ENCODE assay signal across 15 mouse cellular contexts in the genomic region with DNA sequence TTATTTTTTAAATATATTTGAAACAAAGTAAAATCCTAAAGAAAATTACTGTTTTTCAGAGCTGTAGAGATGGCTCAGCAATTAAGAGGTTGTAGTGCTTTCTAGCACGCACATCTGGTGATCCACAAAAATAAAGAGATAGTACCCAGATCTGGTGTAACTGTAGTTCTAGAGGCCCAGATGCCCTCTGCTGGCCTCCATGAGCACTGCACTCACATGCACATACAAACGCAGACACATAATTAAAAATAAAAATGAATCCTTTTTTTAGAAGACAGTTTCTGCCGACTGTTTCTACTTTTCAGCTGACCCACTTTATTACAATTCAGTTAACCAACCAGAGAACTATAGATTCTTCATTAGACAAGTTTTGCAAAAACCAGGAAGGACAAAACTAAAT.
A peak's percentile ranks its signal among the peaks of the same experiment; 100 is the strongest.
DNase-seq lines count a peak whose midpoint lies in the region; ATAC-seq and TF ChIP-seq lines count a peak whose summit lies in the region.
"Had no signal": no experiment of that assay in that cellular context is flagged by ENCODE, and none has a peak within 500 bp of the region (broad histone marks: within the 10 kb centered on the region; RNA-seq: fewer than 3 reads in every experiment).

No protein-coding gene starts in this region.

- H3K36me3 ChIP-seq in liver, postnatal 0 days (replicated peaks; ENCODE audit: insufficient read depth, low read length) = no peaks in the 10 kb centered on the region
- H3K36me3 ChIP-seq in liver, embryonic 12.5 days = no peaks in the 10 kb centered on the region
- H3K36me3 ChIP-seq in E14TG2a.4 (ENCODE audit: insufficient read depth, low read length) = no peaks in the 10 kb centered on the region
- H3K36me3 ChIP-seq: embryonic facial prominence, embryonic 15.5 days; midbrain, embryonic 12.5 days had no signal

- WGBS in liver, postnatal 0 days (ENCODE audit: insufficient replicate concordance) = 88% methylated on average over 3 of the region's 3 CpGs
- 77% methylated on average over 3 of the region's 3 CpGs for WGBS in liver, embryonic 12.5 days (ENCODE audit: insufficient replicate concordance)

- no peak overlapping the region for H3K4me3 ChIP-seq in liver, postnatal 0 days (ENCODE audit: low read depth, low read length)
- H3K4me3 ChIP-seq in liver, embryonic 12.5 days = no peak overlapping the region
- H3K4me3 ChIP-seq in E14TG2a.4 (replicated peaks; ENCODE audit: low read length) = no peak overlapping the region
- H3K4me3 ChIP-seq: embryonic facial prominence, embryonic 15.5 days; midbrain, embryonic 12.5 days had no signal

- H3K9ac ChIP-seq in liver, postnatal 0 days (replicated peaks) = no peak overlapping the region
- H3K9ac ChIP-seq in liver, embryonic 12.5 days = no peak overlapping the region
- H3K9ac ChIP-seq: embryonic facial prominence, embryonic 15.5 days; midbrain, embryonic 12.5 days had no signal

- no peaks in the 10 kb centered on the region for H3K4me1 ChIP-seq in liver, postnatal 0 days (ENCODE audit: insufficient read depth)
- no peaks in the 10 kb centered on the region for H3K4me1 ChIP-seq in liver, embryonic 12.5 days
- no peaks in the 10 kb centered on the region for H3K4me1 ChIP-seq in E14TG2a.4 (replicated peaks; ENCODE audit: low read depth, low read length)
- H3K4me1 ChIP-seq: embryonic facial prominence, embryonic 15.5 days; midbrain, embryonic 12.5 days had no signal

- no peak overlapping the region for H3K4me2 ChIP-seq in liver, postnatal 0 days (ENCODE audit: low read depth, low read length)
- no peak overlapping the region for H3K4me2 ChIP-seq in liver, embryonic 12.5 days
- H3K4me2 ChIP-seq: embryonic facial prominence, embryonic 15.5 days; midbrain, embryonic 12.5 days had no signal

- DNase-seq in heart, postnatal 4 days = peak; percentile 11
- DNase-seq in heart, adult 9 months (ENCODE audit: low spot score in 2 of 2) = no peak
- DNase-seq in liver, postnatal 0 days = no peak
- DNase-seq in R1 (ENCODE audit: low read depth, low spot score) = peak; percentile 30
- no peak for DNase-seq in frontal cortex, postnatal 14 days (ENCODE audit: low spot score in 2 of 2)
- DNase-seq in gastrocnemius, postnatal 25 days = no peak
- DNase-seq: cerebellum, adult 8-10 months; heart, postnatal 36 days; thymus, postnatal 25 days had no signal

- TF ChIP-seq EP300 in liver, postnatal 0 days (IDR thresholded peaks at IDR 0.05; ENCODE audit: low read depth) = no peak

- TF ChIP-seq CTCF in liver, postnatal 0 days (IDR thresholded peaks at IDR 0.05; ENCODE audit: low read depth) = peak; percentile 30
- TF ChIP-seq CTCF in E14TG2a.4 (conservative IDR thresholded peaks at IDR 0.05; ENCODE audit: low read length) = peak; percentile 51

- no peaks in the 10 kb centered on the region for H3K27me3 ChIP-seq in liver, postnatal 0 days (ENCODE audit: insufficient read depth, low read length)
- H3K27me3 ChIP-seq in liver, embryonic 12.5 days (replicated peaks) = no peaks in the 10 kb centered on the region
- H3K27me3 ChIP-seq in E14TG2a.4 (ENCODE audit: insufficient read depth, low read length) = no peaks in the 10 kb centered on the region
- H3K27me3 ChIP-seq: embryonic facial prominence, embryonic 15.5 days; midbrain, embryonic 12.5 days had no signal

- H3K27ac ChIP-seq in liver, postnatal 0 days (ENCODE audit: low read depth) = no peak overlapping the region
- H3K27ac ChIP-seq in liver, embryonic 12.5 days = no peak overlapping the region
- H3K27ac ChIP-seq: embryonic facial prominence, embryonic 15.5 days; midbrain, embryonic 12.5 days had no signal

- no peak for ATAC-seq in liver, postnatal 0 days
- ATAC-seq in liver, embryonic 12.5 days = no peak
- ATAC-seq: forebrain, embryonic 16.5 days; inflammation-experienced regulatory T-cells, adult 6 months had no signal

- H3K9me3 ChIP-seq in liver, postnatal 0 days (ENCODE audit: low read length) = 0 out of 2 replicates have a peak, but pooled peaks cover 3% of the 10 kb centered on the region
- no peaks in the 10 kb centered on the region for H3K9me3 ChIP-seq in liver, embryonic 12.5 days (replicated peaks)
- H3K9me3 ChIP-seq in E14TG2a.4 (ENCODE audit: low read length) = no peaks in the 10 kb centered on the region
- H3K9me3 ChIP-seq: embryonic facial prominence, embryonic 15.5 days; midbrain, embryonic 12.5 days had no signal

Comparison
In these comparisons a context has a peak if more than half of its experiments do, and no peak if none do; other contexts are left out.
1. DNase-seq: peak in heart, postnatal 4 days (single experiment) and R1 (single experiment); none in heart, adult 9 months (0 of 2), liver, postnatal 0 days (single experiment), frontal cortex, postnatal 14 days (0 of 2) and gastrocnemius, postnatal 25 days (single experiment).